Mouse (Mus musculus) brain, embryonic 14.5 days (tissue): ENCODE measurements around the gene Vstm2l.

Source experiments
- CTCF ChIP-seq: fragments of 200-500 bp; IDR thresholded peaks from 2 replicates; pipeline ENCODE4 v1.5.1; 2012; ENCODE audit warnings: inconsistent platforms, mild to moderate bottlenecking, moderate library complexity, borderline replicate concordance; ENCODE audit not compliant: insufficient read depth, insufficient read length; ENCODE audit errors: extremely low read depth
- POLR2A ChIP-seq: fragments of 200-500 bp; IDR thresholded peaks from 2 replicates; pipeline ENCODE4 v1.6.1; 2012; ENCODE audit warnings: mild to moderate bottlenecking, inconsistent platforms, borderline replicate concordance; ENCODE audit not compliant: poor library complexity, insufficient read depth, insufficient read length, severe bottlenecking; ENCODE audit errors: extremely low read depth

DNA sequence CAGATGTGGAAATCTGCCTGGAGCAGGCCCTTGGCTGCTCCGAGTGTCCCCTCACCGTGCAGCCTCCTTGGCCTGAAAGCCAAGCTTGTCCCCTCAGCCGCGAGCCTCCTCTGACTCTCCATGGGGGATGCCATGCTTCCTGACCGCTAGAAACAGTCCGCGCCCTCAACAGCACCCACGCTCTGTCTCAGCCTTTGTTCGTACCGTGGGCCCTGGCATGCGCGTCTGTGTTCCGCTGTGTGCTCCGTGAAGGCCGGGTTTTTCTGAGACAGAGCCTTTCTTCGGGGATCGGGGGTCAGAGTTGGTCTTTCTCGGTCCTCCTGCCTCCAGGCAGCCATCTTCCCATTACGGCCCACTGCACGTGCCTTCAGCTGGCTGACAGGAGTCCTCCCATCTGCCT lies 12.9 kb downstream of the Vstm2l start:
- no peak for TF ChIP-seq CTCF
- no peak for TF ChIP-seq POLR2A
